Mouse (Mus musculus) spleen, embryonic (tissue): ENCODE measurements around the gene Itgam.

Source experiments
- CTCF ChIA-PET: fragments of 350-600 bp; sonication (Branson Sonifier 250); formaldehyde crosslinking; loops from one replicate; lab custom pipeline; 2022; lab: Charles Lee

Itgam gene

DNA sequence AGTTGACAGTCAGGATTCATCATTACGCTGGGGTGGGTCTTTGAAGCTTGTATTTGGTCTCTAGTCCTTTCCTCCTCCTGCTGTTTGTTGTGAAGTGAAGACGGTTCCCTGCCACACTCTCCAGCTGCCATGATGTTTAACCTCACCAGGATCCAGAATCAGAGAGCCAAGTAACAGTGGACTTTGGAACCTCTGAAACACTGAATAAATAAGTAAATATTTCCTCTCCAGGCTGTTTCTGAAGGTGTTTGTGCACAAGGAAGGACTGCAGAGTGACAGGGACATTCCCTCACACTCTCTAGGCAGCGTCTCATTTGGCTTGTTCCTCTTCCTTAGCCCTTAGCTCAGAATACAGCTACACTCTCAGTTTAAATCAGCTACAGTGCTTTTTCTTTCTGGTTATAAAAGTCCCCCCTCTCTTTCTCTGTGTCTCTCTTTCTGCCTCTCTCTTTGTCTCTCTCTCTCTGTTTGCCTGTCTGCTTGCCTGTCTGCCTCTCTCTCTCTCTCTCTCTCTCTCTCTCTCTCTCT is 5.5 kb upstream of the Itgam start:
- CTCF ChIA-PET = interaction anchor here (0.7 kb wide), 1 partner anchor 567 kb away, joined by 4 read pairs; no protein-coding TSS in a partner anchor

DNA sequence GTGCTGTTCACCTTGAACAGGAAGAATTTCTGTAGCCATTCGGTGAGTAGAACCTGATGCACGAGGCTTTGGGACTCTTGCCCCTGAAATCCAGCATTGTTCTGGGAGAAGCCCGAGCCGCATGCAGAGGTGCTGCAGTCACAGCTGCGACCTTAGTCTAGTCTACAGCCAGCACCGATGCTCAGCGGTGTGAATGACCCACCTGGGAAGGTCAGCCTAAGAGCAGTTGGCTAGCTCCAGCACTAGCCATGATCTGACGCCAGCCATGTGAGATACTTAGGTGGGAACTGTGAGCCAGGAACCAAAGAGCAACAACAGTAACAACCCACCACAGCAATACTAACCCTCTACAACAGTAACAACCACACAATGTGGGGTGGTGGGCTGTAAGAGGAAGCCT is 4.6 kb upstream of the Itgam start:
- CTCF ChIA-PET = interaction anchor here (0.5 to 0.9 kb wide), 4 partner anchors 9 to 58 kb away, joined by 3 to 6 read pairs (median 4); no protein-coding TSS in a partner anchor

DNA sequence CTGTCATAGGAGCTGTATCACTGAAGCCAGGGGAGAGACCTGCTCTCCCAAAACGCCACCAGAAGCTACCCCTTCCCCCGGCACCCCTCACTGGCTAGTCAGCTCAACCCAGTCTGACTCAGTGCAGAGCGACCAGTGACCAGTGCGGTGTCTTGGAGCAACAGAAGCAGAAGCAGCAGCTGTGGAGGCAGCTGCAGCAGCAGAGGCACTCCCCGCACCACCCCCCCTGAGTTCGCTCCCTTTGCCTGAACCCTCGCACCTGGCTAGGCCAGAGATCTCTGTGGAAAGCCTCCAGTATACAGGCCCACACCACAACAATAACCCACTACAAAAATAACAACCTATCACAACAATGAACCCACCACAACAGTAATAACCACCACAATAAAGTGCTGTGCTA is 3.9 kb upstream of the Itgam start:
- CTCF ChIA-PET = interaction anchor here (0.5 to 0.9 kb wide), 3 partner anchors 8 to 57 kb away, joined by 3 to 6 read pairs (median 6); no protein-coding TSS in a partner anchor

DNA sequence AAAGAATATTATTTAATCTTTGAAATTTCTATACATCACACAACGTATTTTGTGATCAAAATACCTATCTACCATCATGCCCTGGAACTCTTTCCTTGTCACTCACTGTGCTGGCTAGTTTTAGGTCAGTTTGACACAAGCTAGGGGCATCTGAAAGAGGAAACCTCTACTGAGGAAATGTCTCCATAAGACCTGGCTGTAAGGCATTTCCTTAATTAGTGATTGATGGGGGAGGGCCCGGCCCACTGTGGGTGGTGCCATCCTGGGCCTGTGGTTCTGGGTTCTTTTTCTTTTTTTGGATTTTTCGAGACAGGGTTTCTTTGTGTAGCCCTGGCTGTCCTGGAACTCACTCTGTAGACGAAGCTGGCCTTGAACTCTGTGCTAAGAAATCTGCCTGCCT is 3.3 kb upstream of the Itgam start:
- CTCF ChIA-PET = no interaction called here

DNA sequence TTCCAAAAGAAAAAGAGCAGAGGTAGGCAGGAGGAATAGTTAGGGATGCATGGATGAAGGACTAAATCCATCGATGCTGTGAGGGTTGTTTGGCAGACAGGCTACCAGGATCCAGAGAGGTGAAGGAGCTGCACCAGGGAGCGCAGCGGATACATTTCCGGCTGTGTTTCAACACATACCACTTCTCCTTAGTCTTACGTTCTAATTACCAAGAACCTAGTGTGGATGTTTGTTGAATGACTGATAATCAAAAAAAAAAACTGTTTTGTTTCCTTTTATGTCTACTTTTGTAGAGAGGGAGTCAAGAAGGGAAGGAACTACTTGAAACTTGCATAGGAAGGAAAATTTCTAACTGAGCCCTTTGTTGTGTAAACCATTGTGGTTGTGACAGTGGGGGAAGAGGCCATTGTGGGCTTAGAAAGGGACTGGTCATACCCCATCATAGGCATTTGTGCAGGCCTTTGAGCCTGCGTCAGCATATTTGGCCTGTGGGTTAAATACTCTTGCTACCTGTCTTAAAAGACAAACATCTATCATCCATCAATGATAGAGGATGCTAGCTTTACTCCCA is 856 bp downstream of the Itgam start:
- CTCF ChIA-PET = no interaction called here

DNA sequence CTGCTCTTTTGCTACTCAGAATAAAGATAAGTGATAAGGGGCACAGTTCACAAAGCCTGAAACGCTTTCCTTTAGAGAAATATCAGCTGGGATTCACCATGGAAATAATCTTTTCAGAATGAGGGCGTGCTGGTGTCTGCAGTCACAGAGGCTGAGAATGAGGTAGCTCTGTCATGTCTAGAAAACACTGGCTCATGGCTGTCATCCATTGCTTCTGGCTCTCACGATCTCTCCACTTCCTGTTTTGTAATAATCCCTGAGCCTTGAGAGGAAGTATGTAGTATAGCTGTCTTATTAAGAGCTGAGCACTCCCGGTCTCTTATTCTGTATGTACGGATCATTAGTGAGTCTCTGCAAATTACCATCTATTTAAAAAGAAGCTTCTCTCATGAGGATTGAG is 3.1 kb downstream of the Itgam start:
- CTCF ChIA-PET = no interaction called here

DNA sequence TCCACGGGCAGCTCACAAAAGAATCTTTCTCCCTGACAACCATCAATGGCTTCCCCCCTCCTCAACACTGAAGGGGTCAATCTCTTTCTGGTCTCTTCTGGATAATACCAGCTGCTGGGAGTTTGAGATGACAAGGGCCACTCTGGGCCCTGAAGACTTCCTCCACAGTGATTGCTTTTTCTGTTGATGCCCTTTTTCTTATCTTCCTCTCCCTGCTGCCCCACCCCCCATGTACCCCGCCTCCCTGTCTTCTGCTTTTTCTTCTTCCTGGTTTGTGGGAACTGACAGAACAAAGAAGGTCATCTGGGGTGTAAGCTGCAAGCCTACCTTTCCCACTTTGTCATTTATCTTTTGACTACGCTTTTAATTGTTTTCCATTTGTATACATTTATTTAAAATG is 5.4 kb downstream of the Itgam start:
- CTCF ChIA-PET = no interaction called here

DNA sequence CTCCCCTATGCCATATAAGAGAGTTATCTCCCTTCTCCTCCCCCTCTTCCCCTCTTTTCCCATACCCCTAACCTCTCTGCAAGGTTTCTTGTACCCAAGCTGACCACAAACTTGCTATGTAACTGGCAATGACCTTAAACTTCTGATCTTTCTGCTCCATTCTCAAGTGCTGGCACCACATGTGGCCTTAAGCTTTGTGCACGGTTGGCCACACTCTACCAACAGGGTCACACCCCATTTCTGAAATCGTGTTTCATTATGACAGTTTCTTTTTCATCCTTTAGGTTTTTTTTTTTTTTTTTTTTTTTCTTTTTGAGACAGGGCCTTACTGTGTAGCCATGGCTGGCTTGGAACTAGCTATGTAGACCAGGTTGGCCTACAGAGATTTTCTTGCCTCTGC is 7.4 kb downstream of the Itgam start:
- CTCF ChIA-PET = interaction anchor here (0.7 kb wide), 1 partner anchor 68 kb away, joined by 4 read pairs; no protein-coding TSS in a partner anchor

DNA sequence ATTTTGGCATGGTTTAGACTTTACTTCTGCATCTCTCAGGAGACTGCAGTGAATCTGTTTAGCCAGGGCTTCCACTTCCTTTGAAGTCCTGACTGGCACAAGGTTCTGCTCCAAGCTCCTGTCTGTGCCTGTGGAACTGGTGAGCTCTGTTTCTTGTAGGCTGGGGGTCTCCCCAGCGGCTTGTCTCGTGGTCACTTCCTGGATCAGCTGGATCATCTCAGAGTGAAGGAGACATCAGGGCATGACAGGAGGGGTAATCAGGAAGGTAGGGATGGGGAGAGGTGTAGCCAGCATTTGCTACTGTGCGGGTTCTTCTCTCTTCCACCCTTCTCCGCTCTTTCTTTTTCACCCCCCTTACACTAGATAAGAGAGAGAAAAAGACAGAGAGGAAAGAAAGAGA is 9.4 kb downstream of the Itgam start:
- CTCF ChIA-PET = no interaction called here

DNA sequence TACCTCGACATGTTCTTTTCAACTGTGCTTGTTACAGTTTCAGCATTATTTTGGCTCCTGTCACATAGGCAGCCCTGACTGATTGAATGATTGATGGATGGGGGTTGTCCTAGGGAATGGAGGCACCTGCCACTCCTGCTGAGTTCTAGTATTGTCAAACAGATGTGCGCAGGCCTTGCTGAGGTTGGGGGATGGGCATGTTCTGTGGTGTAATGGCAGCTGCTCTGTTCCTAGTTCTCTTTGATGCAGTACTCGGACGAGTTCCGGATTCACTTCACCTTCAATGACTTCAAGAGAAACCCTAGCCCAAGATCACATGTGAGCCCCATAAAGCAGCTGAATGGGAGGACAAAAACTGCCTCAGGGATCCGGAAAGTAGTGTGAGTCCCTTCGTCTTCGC is 17.6 kb downstream of the Itgam start:
- CTCF ChIA-PET = no interaction called here

DNA sequence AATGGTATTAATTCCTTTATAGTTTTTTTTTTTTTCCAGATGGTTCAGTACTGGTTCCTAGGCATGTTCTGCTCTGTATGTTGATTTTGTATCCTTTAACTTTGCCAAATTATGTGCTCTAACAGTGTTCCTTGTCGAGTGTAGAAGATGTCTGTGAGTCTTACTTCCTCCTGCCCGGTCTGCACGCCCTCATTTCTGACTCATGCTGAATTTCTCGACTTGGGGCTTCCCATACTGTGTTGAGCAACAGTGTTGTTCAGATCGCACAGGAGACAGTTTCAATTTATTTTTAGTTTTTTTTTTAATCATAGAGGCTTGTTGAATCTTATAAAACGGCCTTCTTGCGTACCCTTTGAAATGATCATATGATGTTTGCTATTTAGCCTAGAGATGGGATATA is 26.7 kb downstream of the Itgam start:
- CTCF ChIA-PET = no interaction called here

DNA sequence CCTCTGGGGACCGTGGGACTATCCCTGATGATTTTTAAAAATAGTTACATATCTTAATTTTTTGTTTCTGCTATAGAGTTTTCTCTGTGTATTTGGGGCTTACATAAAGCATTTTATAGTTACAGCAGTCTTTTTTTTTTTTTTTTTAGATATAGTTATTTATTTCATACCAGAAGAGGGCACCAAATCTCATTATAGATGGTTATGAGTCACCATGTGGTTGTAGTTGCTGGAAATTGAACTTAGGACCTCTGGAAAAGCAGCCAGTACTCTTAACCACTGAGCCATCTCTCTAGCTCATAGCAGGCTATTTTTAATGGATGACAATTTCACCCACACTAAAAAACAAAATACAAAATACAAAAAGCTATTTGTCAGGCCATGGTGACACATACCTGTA is 35.7 kb downstream of the Itgam start:
- CTCF ChIA-PET = no interaction called here

DNA sequence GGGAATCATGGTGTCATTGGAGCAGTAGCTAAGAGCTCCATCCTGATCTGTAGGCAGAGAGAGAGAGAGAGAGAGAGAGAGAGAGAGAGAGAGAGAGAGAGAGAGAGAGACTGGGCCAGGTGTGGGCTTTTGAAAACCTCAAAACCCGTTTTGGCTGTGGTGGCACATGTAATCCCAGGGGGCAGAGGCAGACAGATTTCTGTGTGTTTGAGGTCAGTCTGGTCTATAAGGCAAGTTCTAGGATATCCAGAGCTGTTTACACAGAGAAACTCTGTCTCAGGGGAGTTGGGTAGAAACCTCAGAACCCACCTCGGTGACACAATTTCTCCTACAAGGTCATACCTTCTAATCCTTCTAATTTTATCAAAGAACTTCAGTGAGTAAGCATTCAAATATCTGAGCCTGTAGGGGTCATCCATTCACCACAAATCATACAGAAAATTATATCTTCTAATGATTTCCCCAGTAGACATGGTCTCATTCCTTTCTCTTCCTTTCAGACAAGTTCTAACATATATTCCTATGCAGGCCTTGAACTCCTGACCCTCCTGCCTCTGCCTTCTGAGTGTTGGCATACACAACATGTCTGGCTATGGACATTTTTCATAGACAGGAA is 38.4 kb downstream of the Itgam start:
- CTCF ChIA-PET = interaction anchor here (0.7 kb wide), 1 partner anchor 117 kb away, joined by 13 read pairs; no protein-coding TSS in a partner anchor

DNA sequence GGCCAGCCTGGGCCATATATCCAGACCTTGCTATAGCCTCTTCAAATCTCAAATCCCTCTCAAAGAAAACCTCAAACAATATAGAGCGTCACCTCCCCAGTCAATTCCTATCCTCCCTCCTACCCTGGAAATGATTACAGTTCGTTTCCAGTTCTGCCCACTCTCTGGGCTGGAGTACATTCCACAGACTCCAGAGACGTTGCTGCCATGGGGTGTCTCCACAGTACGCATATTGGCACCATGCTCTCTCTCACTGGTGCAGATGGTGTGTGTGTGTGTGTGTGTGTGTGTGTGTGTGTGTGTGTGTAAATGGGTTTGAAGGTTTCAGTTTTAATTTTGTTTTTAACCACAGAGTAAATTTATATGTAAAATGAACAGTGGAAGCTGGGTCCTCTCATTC is 42.8 kb downstream of the Itgam start:
- CTCF ChIA-PET = interaction anchor here (0.7 kb wide), 1 partner anchor 22 kb away, joined by 7 read pairs; no protein-coding TSS in a partner anchor

DNA sequence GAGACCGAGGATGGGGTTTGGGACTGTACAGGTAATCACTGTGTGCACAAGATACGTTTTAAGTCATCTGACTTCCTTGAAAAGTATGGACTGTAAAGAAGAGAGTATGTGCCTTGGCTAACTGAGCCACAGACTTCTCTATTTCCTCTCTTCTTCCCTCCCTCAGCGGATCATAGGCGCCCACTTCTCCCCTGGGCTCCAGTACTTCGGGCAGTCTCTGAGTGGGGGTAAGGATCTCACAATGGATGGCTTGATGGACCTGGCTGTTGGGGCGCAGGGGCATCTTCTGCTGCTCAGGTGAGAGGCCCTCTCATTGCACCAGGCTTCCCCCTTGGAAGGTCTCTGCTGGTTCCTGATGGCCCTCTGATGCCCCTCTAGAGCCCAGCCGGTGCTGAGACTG is 45.0 kb downstream of the Itgam start:
- CTCF ChIA-PET = interaction anchor here (0.7 kb wide), 1 partner anchor 554 kb away, joined by 5 read pairs; no protein-coding TSS in a partner anchor

DNA sequence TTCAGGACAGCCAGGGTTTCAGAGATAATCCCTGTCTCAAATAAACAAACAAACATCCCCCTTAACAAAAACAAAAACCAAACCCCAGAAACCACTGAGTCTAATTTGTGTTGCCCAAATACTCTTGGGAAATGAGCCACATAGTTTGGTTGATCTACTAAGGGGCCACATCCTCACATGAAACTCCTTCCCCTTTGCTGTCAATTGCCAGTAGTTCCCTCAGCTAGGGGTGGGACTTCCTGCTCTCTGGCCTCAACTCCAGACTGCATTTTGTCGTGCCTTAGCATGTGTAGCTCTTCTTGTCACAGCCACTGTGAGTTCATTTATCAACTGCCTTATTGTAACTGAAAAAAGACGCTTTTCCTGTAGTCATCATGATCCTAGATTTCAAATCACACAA is 47.9 kb downstream of the Itgam start:
- CTCF ChIA-PET = interaction anchor here (0.7 kb wide), 1 partner anchor 56 kb away, joined by 3 read pairs; no protein-coding TSS in a partner anchor

DNA sequence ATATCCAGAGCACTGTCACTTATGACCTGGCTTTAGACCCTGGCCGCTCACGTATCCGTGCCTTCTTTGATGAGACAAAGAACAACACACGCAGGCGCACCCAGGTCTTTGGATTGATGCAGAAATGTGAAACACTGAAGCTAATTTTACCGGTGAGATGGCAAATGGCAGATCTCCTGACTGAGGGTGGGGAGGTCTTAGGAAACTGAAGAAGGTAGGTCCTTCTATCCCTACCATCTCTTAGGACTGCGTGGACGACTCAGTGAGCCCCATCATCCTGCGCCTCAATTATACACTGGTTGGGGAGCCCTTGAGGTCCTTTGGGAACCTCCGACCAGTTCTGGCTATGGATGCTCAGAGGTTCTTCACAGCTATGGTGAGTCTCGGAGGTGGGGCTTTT is 49.7 kb downstream of the Itgam start:
- CTCF ChIA-PET = no interaction called here

DNA sequence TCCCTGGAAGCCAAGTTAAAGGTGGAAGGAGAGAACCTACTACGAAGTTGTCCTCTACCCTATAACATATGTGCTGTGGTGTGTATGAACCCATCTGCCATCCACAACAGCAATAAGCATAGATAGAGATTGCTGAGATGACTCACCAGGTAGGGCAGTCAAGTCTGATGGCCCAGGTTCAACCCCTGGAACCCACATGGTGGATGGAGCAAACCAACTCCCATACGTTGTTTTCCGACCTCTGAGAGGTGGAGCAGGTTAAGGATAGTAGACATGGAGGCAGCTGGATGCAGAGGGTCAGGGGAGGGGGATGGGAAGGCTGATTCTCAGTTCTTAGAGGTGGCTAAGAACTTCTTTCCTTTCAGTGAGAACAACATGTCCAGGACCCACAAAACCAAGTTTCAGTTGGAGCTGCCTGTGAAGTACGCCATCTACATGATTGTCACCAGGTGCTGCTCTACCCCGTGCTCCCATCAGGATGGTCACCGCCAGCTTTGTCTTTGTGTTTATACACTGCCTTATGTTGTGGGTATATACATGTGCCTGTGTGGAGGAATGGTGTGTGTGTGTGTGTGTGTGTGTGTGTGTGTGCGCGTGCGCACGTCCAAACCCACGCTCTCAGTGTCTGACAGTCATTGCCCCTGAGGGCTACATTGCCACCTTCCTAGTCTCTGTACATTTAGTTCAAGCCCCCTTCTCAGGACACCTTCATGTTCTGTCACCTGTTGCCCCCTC is 52.1 kb downstream of the Itgam start:
- CTCF ChIA-PET = no interaction called here

DNA sequence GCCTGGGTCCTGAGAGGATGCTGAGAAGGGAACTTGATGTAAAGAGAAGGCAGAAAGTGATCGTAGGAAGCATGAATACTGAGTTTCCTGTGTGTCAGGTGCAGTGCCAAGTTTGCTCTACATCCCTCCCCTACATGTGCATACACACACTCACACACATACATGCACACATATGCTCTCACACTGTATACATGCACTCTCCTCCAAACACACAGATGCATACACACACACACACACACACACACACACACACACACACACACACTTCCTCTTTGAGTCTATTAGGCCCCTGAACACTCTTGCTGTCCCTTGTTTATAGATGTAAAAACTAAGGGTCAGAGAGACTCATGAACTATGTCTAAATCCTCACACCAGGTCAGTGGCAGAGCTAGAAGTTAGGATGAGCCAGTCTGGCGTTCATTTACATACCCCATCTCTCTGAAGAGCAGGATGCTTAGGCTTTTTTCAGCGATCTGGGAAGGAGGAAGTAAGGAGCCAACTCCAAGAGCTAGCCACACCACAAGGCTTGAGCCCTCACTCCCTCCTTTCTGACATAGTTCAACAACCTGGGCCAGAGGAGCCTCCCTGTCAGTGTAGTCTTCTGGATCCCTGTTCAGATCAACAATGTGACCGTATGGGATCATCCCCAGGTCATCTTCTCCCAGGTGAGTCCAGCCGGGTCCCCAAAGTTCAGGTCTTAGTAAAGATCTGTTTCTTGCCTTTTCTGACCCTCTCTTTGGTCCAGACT is 52.9 kb downstream of the Itgam start:
- CTCF ChIA-PET = interaction anchor here (0.7 kb wide), 2 partner anchors 24 to 57 kb away, joined by 6 read pairs; no protein-coding TSS in a partner anchor

DNA sequence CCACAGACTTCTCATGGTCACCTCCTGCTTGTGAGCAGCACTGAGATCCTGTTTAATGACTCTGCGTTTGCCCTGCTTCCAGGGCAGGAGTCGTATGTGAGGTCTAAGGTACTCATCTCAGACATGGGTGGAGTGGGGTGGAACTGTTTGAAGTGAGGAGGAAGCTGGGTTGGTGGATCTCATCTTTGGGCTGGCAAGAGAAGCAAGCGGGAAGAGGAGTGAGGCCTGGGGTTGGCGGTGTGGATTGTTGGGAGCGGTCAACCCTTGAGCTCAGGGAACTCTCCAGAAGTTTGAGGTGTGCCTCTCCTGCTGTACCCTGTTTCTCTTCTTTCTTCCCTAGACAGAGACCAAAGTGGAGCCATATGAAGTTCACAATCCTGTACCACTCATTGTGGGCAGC is 54.0 kb downstream of the Itgam start:
- CTCF ChIA-PET = no interaction called here

DNA sequence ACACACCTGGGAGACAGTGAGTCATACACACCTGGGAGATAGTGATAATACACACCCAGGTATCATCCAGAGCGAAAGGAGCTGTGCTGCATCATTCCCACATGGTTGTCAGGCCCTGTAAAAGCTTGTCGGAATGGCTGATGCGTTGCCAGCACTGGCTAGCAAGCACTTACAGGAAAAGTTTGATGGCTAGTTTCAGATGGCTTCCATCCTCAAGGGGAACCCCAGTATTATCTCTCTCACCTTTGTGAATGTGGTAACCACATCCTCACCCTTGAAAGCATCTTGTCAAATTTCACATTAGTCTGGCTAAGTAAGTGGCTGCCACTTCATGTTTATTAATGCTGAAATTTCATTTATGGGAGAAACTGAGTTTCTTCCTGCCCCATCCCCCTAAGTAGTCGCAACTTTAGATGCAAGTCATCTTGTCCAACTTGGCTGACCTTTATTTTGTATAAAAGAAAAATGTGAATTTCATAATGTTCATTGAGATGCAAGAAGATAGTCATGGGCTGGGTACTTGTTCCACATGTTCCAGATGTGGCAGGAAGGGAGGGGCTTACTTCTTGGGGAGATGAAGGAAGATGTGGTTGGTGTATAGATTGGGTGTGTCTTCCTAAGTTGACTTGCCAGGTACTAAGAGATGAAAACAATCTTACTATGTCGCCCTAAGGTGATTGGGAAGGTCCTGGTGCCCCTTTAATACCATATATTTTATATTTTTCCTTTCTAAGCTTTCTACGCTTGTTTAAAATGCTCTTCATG is 57.5 kb downstream of the Itgam start:
- CTCF ChIA-PET = no interaction called here
